Mouse (Mus musculus): ENCODE measurements around the gene Cd80. TPM values are rescaled to one million over a fixed set of nuclear protein-coding genes. Genes with fewer than 3 reads are reported as not detected.
A peak's percentile ranks its signal among the peaks of the same experiment; 100 is the strongest.

Cd80 gene
- total and polyA plus RNA-seq, 2 experiments from 2014 or later = 0.33 TPM

DNA sequence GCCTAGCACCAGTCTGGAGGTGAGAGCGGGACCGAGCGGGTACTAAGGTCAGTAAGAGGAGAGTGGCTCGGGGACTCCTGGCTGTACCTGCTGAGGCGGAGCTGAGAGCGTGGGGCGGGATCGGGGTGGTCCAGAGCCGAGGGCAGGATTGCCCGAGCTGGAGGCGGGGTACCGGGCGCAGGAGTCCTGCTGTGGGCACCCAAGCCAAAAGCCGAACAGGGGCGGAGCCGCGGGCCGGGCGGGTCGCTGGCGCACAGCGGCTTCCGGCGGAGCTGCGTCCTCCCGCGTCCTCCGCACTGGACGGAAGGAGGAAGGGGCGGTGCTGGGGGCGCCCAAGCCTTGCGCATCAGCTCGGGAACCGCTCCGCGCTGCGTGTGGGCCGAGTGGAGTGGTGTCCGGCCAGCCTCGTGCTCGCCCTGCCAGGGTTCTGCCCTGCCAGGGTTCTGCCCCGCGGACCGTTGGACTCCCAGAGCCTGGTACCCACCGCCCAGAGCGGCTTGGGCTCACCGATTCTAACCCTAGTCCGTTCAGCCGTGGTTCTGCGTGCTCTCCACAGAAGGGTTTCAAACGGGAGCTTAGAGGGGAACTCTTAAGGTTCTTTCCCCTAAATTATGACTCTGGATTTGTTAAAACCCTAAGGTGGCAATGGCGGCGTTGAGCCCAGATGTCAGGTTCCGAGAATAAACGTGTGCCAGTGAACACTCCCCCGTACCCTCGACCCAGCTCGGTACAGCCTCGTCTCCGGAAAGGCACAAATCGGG is 2.7 kb upstream of the Cd80 start, which contains the start of gene Adprh:
Adprh (minus strand) TSS at position 262 of the 761 bp plus-strand sequence.
- peak; percentile 97 for ATAC-seq (ENCODE audit: low FRiP score)
- H3K9ac ChIP-seq (replicated peaks; ENCODE audit: low read length, poor library complexity, severe bottlenecking) = peak within 1 kb of the TSS; percentile 90

DNA sequence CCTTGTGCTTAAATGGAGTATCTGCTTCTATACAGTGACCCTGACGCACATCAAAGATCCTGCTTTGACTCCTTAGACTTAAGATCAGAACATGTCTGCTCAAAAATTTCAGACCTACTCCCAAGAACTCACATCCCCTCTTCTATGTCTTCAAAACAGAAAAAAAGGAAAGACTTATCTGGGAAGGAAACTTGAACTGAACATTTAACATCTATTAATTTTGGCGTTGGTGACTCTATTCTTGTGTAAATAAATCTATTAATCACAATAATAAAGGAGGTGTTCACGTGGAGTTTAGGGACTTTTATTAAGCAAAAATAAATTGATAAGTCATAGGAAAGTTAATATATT is 2.2 kb upstream of the Cd80 start:
- Histone ChIP-seq H3K36me3 (ENCODE audit: insufficient read depth, low read length) (peaks cover 6% of the 10 kb centered on the region), H3K27me3 (ENCODE audit: insufficient read depth, low read length) (no peaks in the 10 kb centered on the region), H3K9me3 (ENCODE audit: low read length) (no peaks in the 10 kb centered on the region), H3K9ac (replicated peaks; ENCODE audit: low read length, poor library complexity, severe bottlenecking) (peak overlapping the region; percentile 90), H3K4me3 (ENCODE audit: low read depth, low read length) (peak overlapping the region; percentile 68), H3K4me2 (ENCODE audit: low read depth, low read length, poor library complexity, severe bottlenecking) (peak overlapping the region; percentile 74), H3K27ac (ENCODE audit: low read depth, low read length) (peak overlapping the region; percentile 89), H3K4me1 (ENCODE audit: insufficient read depth, low read length) (peaks cover 2% of the 10 kb centered on the region; the same call in 1 of the 2 replicates)
- 26% methylated on average over 3 of the region's 3 CpGs for WGBS
- no peak for TF ChIP-seq CTCF (IDR thresholded peaks at IDR 0.05)
- ATAC-seq (ENCODE audit: low FRiP score) (no peak), DNase-seq (ENCODE audit: low spot score) (no peak)

More for the DNA sequence above, 2.7 kb upstream of the Cd80 start, which contains the start of gene Adprh:
- H3K4me2 ChIP-seq (ENCODE audit: low read depth, low read length, poor library complexity, severe bottlenecking) = peak within 1 kb of the TSS; percentile 74
- H3K27ac ChIP-seq (ENCODE audit: low read depth, low read length) = peak within 1 kb of the TSS; percentile 89
- peaks cover 2% of the 10 kb centered on the region; the same call in 1 of the 2 replicates for H3K4me1 ChIP-seq (ENCODE audit: insufficient read depth, low read length)
- H3K36me3 ChIP-seq (ENCODE audit: insufficient read depth, low read length) = peaks cover 6% of the 10 kb centered on the region
- H3K9me3 ChIP-seq (ENCODE audit: low read length) = no peaks in the 10 kb centered on the region
- peak within 1 kb of the TSS; percentile 68 for H3K4me3 ChIP-seq (ENCODE audit: low read depth, low read length)
- WGBS = under 1% methylated on average over 48 of the region's 61 CpGs
- H3K27me3 ChIP-seq (ENCODE audit: insufficient read depth, low read length) = no peaks in the 10 kb centered on the region
- DNase-seq (ENCODE audit: low spot score) = peak; percentile 91
- TF ChIP-seq CTCF (IDR thresholded peaks at IDR 0.05) = no peak

DNA sequence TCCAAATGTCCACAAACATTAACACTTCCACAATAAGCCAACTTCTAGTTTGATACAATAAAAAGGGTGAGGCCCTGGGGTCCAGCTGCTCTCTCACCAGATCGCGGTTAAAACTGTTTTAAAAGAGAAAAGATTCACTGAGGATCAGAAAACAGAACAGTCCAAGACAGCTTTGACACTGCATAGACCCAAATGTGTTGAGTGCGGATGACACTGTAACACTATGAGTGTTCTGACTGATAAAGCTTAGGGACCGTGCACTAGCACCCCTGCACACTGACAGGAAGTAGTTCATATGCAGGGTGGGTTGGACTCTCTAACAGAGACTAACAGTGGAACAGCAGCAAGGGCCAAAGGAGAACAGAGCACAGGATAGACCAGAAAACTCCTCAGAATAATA is 1.4 kb upstream of the Cd80 start:
- Histone ChIP-seq H3K4me2 (ENCODE audit: low read depth, low read length, poor library complexity, severe bottlenecking) (no peak overlapping the region), H3K27ac (ENCODE audit: low read depth, low read length) (no peak overlapping the region), H3K36me3 (ENCODE audit: insufficient read depth, low read length) (0 out of 2 replicates have a peak, but pooled peaks cover 2% of the 10 kb centered on the region), H3K27me3 (ENCODE audit: insufficient read depth, low read length) (no peaks in the 10 kb centered on the region), H3K4me1 (ENCODE audit: insufficient read depth, low read length) (peaks cover 2% of the 10 kb centered on the region; the same call in 1 of the 2 replicates), H3K9ac (replicated peaks; ENCODE audit: low read length, poor library complexity, severe bottlenecking) (no peak overlapping the region), H3K4me3 (ENCODE audit: low read depth, low read length) (no peak overlapping the region), H3K9me3 (ENCODE audit: low read length) (no peaks in the 10 kb centered on the region)
- no peak for TF ChIP-seq CTCF (IDR thresholded peaks at IDR 0.05)
- no peak for ATAC-seq (ENCODE audit: low FRiP score)
- DNase-seq (ENCODE audit: low spot score) = no peak
- 90% methylated on average over 4 of the region's 4 CpGs for WGBS

DNA sequence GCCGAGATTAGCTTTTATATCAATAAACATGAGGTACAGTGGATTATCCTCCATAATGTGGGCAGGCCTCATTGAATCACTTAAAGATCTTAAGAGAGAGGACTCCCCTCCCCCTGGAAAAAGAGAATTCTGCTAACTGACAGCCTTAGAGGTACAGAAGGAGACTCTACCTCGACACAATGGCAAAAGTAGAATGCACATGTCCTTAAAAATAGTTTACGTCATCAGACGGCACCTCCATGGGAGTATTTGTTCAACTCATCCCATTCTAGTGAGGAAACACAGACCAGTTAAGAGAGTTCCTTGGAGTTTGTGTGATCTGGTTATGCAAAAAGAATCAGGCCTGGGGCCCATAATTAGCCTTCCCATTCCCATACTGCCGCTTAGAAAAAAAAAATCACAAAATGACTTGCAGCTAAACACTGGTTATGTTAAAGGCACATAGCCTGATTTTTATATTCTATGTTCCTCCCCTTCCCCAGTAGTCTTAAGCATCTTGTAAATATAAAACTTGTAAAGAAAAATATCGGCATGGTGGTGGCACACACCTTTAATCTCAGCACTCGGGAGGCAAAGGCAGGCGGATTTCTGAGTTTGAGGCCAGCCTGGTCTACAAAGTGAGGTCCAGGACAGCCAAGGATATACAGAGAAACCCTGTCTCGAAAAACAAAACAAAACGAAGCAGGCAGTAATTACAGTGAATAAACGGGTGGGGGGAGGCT is 667 bp upstream of the Cd80 start:
- no peak for ATAC-seq (ENCODE audit: low FRiP score)
- no peaks in the 10 kb centered on the region for H3K9me3 ChIP-seq (ENCODE audit: low read length)
- no peaks in the 10 kb centered on the region for H3K36me3 ChIP-seq (ENCODE audit: insufficient read depth, low read length)
- no peak overlapping the region for H3K27ac ChIP-seq (ENCODE audit: low read depth, low read length)
- TF ChIP-seq CTCF (IDR thresholded peaks at IDR 0.05) = no peak
- no peak overlapping the region for H3K4me2 ChIP-seq (ENCODE audit: low read depth, low read length, poor library complexity, severe bottlenecking)
- no peak overlapping the region for H3K4me3 ChIP-seq (ENCODE audit: low read depth, low read length)
- H3K27me3 ChIP-seq (ENCODE audit: insufficient read depth, low read length) = no peaks in the 10 kb centered on the region
- H3K9ac ChIP-seq (replicated peaks; ENCODE audit: low read length, poor library complexity, severe bottlenecking) = no peak overlapping the region
- DNase-seq (ENCODE audit: low spot score) = no peak
- 80% methylated on average over 11 of the region's 11 CpGs for WGBS
- peaks cover 2% of the 10 kb centered on the region; the same call in 1 of the 2 replicates for H3K4me1 ChIP-seq (ENCODE audit: insufficient read depth, low read length)

DNA sequence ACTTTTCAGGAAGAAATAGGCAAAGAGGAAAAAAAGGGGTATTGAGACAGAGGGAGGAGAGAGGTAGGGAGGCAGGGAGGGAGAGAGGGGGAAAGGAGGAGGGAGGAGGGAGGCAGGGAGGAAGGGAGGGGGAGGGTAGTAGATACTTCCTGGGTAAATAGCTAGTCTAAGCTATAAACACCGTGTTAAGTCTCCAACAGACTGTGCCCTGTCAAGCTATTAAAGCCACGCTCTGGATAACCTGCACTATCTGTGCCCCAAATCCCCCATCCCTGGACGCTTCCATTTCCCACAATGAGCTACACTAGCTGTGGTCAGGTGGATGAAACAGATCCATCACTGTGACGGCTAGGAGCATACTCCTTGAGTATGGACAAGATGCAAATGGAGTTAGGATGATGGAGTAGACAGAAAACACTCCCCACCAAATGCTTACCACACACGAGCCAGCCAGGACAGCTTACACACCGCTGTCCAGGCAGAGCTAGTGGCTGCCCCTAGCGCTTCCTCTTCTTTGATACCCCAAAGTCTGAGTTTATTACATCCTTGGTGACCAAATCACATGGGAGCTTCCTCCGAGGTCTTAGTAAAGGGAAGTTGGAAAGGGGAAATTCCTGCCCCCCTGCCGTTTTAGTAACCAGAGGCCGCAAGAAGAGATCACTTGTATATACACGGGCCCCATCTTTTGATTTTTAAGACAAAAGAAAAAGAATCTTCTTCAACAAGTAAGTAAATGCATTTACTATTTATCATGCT is 1.6 kb downstream of the Cd80 start:
- Histone ChIP-seq H3K9ac (replicated peaks; ENCODE audit: low read length, poor library complexity, severe bottlenecking) (no peak overlapping the region), H3K9me3 (ENCODE audit: low read length) (no peaks in the 10 kb centered on the region), H3K36me3 (ENCODE audit: insufficient read depth, low read length) (no peaks in the 10 kb centered on the region), H3K4me2 (ENCODE audit: low read depth, low read length, poor library complexity, severe bottlenecking) (no peak overlapping the region), H3K27ac (ENCODE audit: low read depth, low read length) (no peak overlapping the region), H3K27me3 (ENCODE audit: insufficient read depth, low read length) (no peaks in the 10 kb centered on the region), H3K4me3 (ENCODE audit: low read depth, low read length) (no peak overlapping the region), H3K4me1 (ENCODE audit: insufficient read depth, low read length) (no peaks in the 10 kb centered on the region)
- no peak for TF ChIP-seq CTCF (IDR thresholded peaks at IDR 0.05)
- DNase-seq (ENCODE audit: low spot score) (no peak), ATAC-seq (ENCODE audit: low FRiP score) (no peak)
- WGBS = 64% methylated on average over 11 of the region's 11 CpGs
